Mouse (Mus musculus) kidney, postnatal 0 days (tissue): ENCODE measurements around the gene Neurog3. TPM values are rescaled to one million over a fixed set of nuclear protein-coding genes. Genes with fewer than 3 reads are reported as not detected.
A peak's percentile ranks its signal among the peaks of the same experiment; 100 is the strongest.

Experiments
- ATAC-seq: fragments of 200-750 bp; cut with Nextera tagmentation; replicated peaks from 2 replicates; pipeline ENCODE4 v1.8.0; 2017; ENCODE audit warnings: low read depth, moderate number of reproducible peaks, moderate TSS enrichment, moderate library complexity; ENCODE audit not compliant: low FRiP score
- DNase-seq: peaks from one replicate; pipeline ENCODE4 v3.0.0-alpha.2; 2016; ENCODE audit warnings: low spot score
- H3K27ac ChIP-seq: fragments of 300-500 bp; sonication (generic); 2 replicates; pipeline ENCODE4 v1.5.1; 2014; ENCODE audit warnings: mild to moderate bottlenecking
- H3K27me3 ChIP-seq: fragments of 300-500 bp; sonication (generic); 2 replicates; pipeline ENCODE4 v1.6.1; 2014; ENCODE audit warnings: low read length, mixed read lengths; ENCODE audit not compliant: insufficient read depth
- H3K36me3 ChIP-seq: fragments of 300-500 bp; sonication (generic); 2 replicates; pipeline ENCODE4 v1.6.1; 2014; ENCODE audit warnings: low read length, mixed read lengths; ENCODE audit not compliant: insufficient read depth
- H3K4me1 ChIP-seq: fragments of 300-500 bp; sonication (generic); replicated peaks from 2 replicates; pipeline ENCODE4 v1.6.1; 2014; ENCODE audit warnings: antibody characterized with exemption, low read length, mixed read lengths; ENCODE audit not compliant: insufficient read depth
- H3K4me2 ChIP-seq: fragments of 300-500 bp; sonication (generic); 2 replicates; pipeline ENCODE4 v1.6.1; 2014; ENCODE audit warnings: mild to moderate bottlenecking, low read length, moderate library complexity, mixed read lengths
- H3K4me3 ChIP-seq: fragments of 300-500 bp; sonication (generic); replicated peaks from 2 replicates; pipeline ENCODE4 v1.5.1; 2014; ENCODE audit warnings: low read depth, low read length
- H3K9ac ChIP-seq: fragments of 300-500 bp; sonication (generic); 2 replicates; pipeline ENCODE4 v1.6.1; 2014; ENCODE audit warnings: low read depth, low read length
- H3K9me3 ChIP-seq: fragments of 300-500 bp; sonication (generic); replicated peaks from 2 replicates; pipeline ENCODE4 v1.6.1; 2016; ENCODE audit warnings: low read length, inconsistent platforms, mixed read lengths
- CTCF ChIP-seq: IDR thresholded peaks from 2 replicates; pipeline ENCODE4 v1.5.1; 2016; ENCODE audit warnings: antibody characterized with exemption, low read depth, mild to moderate bottlenecking, moderate library complexity
- WGBS: fragments of 180-500 bp; shearing (Covaris S2); extraction: QIAGEN DNeasy Blood & Tissue Kit; methylation state at CpG from one replicate; pipeline ENCODE4 v1.1.7; 2014; 5-methylcytosine and 5-hydroxymethylcytosine counted together
- polyA plus RNA-seq: library from polyadenylated mRNA; unstranded; fragments of >200 nt; fragmentation: Nextera tagmentation; extraction: Ambion mirVana; gene quantifications from 2 replicates; pipeline ENCODE4 v1.2.1, GENCODE M21; 2015

The Neurog3 gene
- polyA plus RNA-seq, 1 experiment from 2014 or later, result not detected

- H3K9ac ChIP-seq, result no peak overlapping the region
- 64% methylated on average over 7 of the region's 7 CpGs for WGBS
- 0 out of 2 replicates have a peak, but pooled peaks cover 2% of the 10 kb centered on the region for H3K4me1 ChIP-seq
- DNase-seq, result no peak
- no peak for TF ChIP-seq CTCF
- H3K27ac ChIP-seq, result no peak overlapping the region
- no peak overlapping the region for H3K4me3 ChIP-seq
- no peak for ATAC-seq
- no peaks in the 10 kb centered on the region for H3K36me3 ChIP-seq
- H3K9me3 ChIP-seq, result no peaks in the 10 kb centered on the region
- H3K27me3 ChIP-seq, result no peaks in the 10 kb centered on the region
- no peak overlapping the region for H3K4me2 ChIP-seq
These were observed 39.0 kb upstream of the Neurog3 start for GRCm38 (mm10) chr10:62093903-62094302.

- Histone ChIP-seq H3K4me3 (no peak overlapping the region), H3K9ac (no peak overlapping the region), H3K27me3 (no peaks in the 10 kb centered on the region), H3K36me3 (no peaks in the 10 kb centered on the region), H3K4me2 (no peak overlapping the region), H3K4me1 (no peaks in the 10 kb centered on the region), H3K27ac (no peak overlapping the region), H3K9me3 (no peaks in the 10 kb centered on the region)
- WGBS, result 79% methylated on average over 6 of the region's 6 CpGs
- no peak for TF ChIP-seq CTCF
- no peak for DNase-seq
- no peak for ATAC-seq
These were observed 38.5 kb upstream of the Neurog3 start for GRCm38 (mm10) chr10:62094401-62094800.

- no peak for TF ChIP-seq CTCF
- no peaks in the 10 kb centered on the region for H3K27me3 ChIP-seq
- H3K4me2 ChIP-seq, result no peak overlapping the region
- WGBS, result 71% methylated on average over 10 of the region's 10 CpGs
- H3K27ac ChIP-seq, result no peak overlapping the region
- no peaks in the 10 kb centered on the region for H3K4me1 ChIP-seq
- ATAC-seq, result no peak
- no peaks in the 10 kb centered on the region for H3K36me3 ChIP-seq
- H3K9me3 ChIP-seq, result no peaks in the 10 kb centered on the region
- H3K4me3 ChIP-seq, result no peak overlapping the region
- no peak overlapping the region for H3K9ac ChIP-seq
- DNase-seq, result no peak
These were observed 33.0 kb upstream of the Neurog3 start for GRCm38 (mm10) chr10:62099749-62100403.

- H3K36me3 ChIP-seq, result no peaks in the 10 kb centered on the region
- no peak overlapping the region for H3K4me2 ChIP-seq
- H3K27ac ChIP-seq, result no peak overlapping the region
- DNase-seq (peak; percentile 88), ATAC-seq (no peak)
- H3K27me3 ChIP-seq, result no peaks in the 10 kb centered on the region
- peak; percentile 93 for TF ChIP-seq CTCF
- WGBS, result 7% methylated on average over 7 of the region's 7 CpGs
- no peak overlapping the region for H3K4me3 ChIP-seq
- H3K9ac ChIP-seq, result no peak overlapping the region
- no peaks in the 10 kb centered on the region for H3K9me3 ChIP-seq
- no peaks in the 10 kb centered on the region for H3K4me1 ChIP-seq
These were observed 31.1 kb upstream of the Neurog3 start for GRCm38 (mm10) chr10:62101504-62102439.

GRCm38 (mm10) chr10:62104835-62105576 is 27.9 kb upstream of the Neurog3 start:
- peak; percentile 92 for TF ChIP-seq CTCF
- H3K9me3 ChIP-seq, result no peaks in the 10 kb centered on the region
- no peak overlapping the region for H3K9ac ChIP-seq
- H3K27me3 ChIP-seq, result no peaks in the 10 kb centered on the region
- H3K4me3 ChIP-seq, result no peak overlapping the region
- no peak overlapping the region for H3K4me2 ChIP-seq
- ATAC-seq (no peak), DNase-seq (peak; percentile 77)
- 23% methylated on average over 7 of the region's 7 CpGs for WGBS
- no peak overlapping the region for H3K27ac ChIP-seq
- H3K36me3 ChIP-seq, result no peaks in the 10 kb centered on the region
- no peaks in the 10 kb centered on the region for H3K4me1 ChIP-seq

- H3K4me1 ChIP-seq, result peaks cover 6% of the 10 kb centered on the region; the same call in 1 of the 2 replicates
- no peaks in the 10 kb centered on the region for H3K9me3 ChIP-seq
- DNase-seq, result no peak
- no peak overlapping the region for H3K4me2 ChIP-seq
- H3K9ac ChIP-seq, result no peak overlapping the region
- peaks cover 5% of the 10 kb centered on the region; the same call in 1 of the 2 replicates for H3K27me3 ChIP-seq
- H3K36me3 ChIP-seq, result no peaks in the 10 kb centered on the region
- ATAC-seq, result no peak
- 53% methylated on average over 9 of the region's 9 CpGs for WGBS
- no peak overlapping the region for H3K4me3 ChIP-seq
- TF ChIP-seq CTCF, result no peak
- H3K27ac ChIP-seq, result no peak overlapping the region
These were observed 25.8 kb upstream of the Neurog3 start for GRCm38 (mm10) chr10:62107048-62107447.
